Mouse (Mus musculus) liver, embryonic 14.5 days (tissue): ENCODE data around the gene Wdr73.

Source experiments
- CTCF ChIP-seq: IDR thresholded peaks from 2 replicates; pipeline ENCODE4 v1.5.1; 2016; ENCODE audit warnings: antibody characterized with exemption, low read depth, control low read depth
- EP300 ChIP-seq: IDR thresholded peaks from 2 replicates; pipeline ENCODE4 v1.6.1; 2016; ENCODE audit warnings: antibody characterized with exemption, low read depth

DNA sequence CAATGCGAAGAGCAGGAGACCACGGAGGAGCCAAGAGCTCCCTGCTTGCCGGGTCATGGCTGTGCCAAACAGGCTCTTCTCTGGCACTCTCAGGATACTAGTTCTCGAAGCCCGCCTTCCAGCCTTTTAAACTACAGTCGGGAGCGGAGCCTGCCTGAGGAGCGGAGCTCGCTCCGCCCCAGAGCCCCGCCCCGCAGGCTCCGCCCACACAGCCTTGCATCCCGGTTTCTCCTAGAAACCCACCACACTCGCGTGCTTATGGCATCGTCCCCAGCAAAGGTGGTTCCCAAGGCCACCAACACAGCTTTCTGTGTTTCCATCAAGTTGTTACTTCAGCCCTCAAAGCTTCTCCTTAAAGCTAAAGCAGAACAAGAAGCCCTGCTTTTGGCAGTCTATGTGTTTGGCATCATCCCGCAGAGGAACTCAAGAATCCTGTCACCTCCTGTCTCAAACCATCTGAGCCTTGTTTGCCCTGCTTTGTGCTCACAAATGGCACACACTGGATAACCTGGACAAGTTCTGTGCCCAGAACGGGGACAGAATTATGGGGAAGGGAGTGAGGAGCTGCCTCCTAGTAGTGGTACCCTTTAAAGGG is 3.9 kb upstream of the Wdr73 start, which contains the start of gene Nmb:
- TF ChIP-seq CTCF (no peak), EP300 (no peak)
